Mouse (Mus musculus) ovary, adult 18-20 months (tissue): ENCODE data around the gene Mylk.
"Not testable (repeated sequence)": the region's sequence is repeated elsewhere in the genome, so short reads cannot be mapped to it uniquely, and the experiment has no call there.

ENCODE experiments used
- DNase-seq: peaks from one replicate; pipeline ENCODE4 v3.0.0; 2022; ENCODE audit warnings: low spot score, mixed read lengths

Mylk gene

DNA sequence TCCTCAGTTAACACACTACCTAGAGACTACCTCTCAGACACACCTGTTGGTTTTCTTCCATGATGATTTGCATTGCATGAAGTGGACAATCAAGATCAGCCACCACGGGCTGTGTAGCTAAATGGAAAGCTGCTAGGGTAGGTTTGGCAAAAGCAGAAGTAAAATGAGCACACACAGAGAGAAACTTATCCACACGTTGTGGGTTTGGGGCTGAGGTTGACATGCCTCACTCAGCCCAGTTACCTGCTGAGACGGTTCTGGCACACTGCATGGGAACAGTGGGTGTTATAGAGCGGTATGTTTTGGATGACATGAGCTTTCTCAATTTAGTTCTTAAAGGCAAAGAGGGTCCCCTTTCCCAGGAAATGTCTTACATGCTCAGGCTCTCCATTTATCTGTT is 25.1 kb downstream of the Mylk start:
- DNase-seq: no peak

GRCm38 (mm10) chr16:34772445-34773032 is 27.5 kb downstream of the Mylk start:
- DNase-seq: no peak

- DNase-seq: no peak
Observed at GRCm38 (mm10) chr16:34782442-34782841, 37.4 kb downstream of the Mylk start.

DNA sequence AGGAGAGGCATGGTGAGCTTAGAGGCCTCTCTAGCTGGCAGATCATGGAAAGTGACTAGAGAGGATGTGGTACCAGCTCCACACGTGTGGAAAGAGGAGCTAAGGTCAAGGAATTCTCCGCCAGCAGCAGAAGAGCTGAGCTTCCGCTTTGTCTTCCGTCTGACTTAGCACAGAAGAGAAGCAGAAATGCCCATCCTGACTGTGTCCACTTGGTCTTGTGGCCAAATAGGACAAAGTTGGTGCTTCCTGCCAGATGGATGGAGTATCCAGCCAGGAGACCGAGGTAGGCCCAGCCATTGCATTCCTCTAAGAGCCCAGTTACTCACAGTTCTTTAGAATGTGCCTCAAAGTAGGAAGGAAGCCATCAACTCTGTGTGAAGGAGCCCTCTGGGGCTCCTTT is 38.5 kb downstream of the Mylk start:
- no peak for DNase-seq

- no peak for DNase-seq
Observed at GRCm38 (mm10) chr16:34784675-34785074, 39.7 kb downstream of the Mylk start.

- no peak for DNase-seq
Observed at GRCm38 (mm10) chr16:34792555-34792954, 47.5 kb downstream of the Mylk start.

DNA sequence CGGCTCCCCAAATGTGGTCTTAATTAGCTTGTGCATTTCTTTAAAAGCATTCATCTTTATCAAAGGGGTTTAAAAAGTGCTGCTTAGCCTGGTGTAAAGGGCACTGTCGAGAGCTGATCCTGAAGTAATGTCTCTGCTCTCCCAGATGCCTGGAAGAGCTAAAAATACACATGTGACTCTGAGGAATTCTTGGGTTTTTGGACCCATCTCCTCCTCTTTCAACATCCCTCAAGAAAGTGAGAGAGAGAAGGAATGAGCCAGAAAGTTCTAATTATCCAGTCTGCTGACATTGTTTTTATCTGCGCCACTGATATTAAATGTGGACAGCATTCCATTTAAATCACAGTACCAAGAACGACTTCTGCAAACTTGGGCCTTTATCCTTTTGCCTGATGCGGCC is 48.0 kb downstream of the Mylk start:
- DNase-seq: no peak

GRCm38 (mm10) chr16:34801222-34801621 is 56.2 kb downstream of the Mylk start:
- no peak for DNase-seq

GRCm38 (mm10) chr16:34804286-34805010 is 59.4 kb downstream of the Mylk start:
- no peak for DNase-seq

- no peak for DNase-seq
Observed at GRCm38 (mm10) chr16:34806883-34807767, 62.1 kb downstream of the Mylk start.

DNA sequence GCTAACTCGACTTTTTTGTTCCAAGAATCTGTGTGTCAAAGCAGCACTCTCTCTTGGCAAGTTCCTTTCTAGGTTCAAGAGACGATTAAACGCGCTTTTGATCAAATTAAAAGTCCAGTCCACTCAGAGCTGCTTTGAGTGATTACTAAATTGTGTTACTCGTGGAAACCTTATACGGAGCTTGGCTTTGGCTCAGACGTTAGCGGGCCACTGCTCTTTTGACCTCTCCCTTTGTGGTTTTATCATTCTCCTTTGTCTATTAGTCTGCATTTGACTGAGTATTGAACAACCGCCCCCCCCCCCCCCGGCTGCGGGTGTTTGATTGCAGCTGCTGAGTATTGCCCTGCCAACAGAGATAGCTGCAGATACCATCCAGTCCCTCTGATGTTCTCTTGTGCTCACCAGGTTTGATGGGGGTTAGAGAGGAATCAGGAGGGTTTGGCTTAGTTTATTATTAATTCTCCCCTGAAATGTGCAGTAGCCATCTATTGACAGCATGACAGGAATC is 62.8 kb downstream of the Mylk start:
- DNase-seq: no peak

DNA sequence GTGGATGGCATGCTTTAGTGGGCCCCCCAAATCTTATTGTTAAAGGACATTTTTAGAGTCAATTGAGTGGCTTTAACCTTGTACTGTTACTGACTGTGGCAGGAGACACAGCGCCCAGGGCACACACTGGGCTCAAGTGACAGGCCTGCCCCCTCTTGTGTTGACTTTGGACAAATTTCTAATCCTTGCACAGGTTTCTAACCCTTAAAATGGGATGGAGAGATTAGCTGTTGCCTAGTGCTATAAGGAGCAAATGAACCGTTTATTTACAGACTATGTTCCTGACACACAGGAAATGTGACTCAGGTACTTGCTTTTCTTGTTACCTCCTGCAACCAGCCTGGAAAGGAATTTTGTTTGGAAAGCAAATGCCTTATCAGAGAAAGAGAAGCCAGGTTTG is 67.2 kb downstream of the Mylk start:
- DNase-seq: no peak

GRCm38 (mm10) chr16:34813161-34813560 is 68.2 kb downstream of the Mylk start:
- not testable (repeated sequence) for DNase-seq

DNA sequence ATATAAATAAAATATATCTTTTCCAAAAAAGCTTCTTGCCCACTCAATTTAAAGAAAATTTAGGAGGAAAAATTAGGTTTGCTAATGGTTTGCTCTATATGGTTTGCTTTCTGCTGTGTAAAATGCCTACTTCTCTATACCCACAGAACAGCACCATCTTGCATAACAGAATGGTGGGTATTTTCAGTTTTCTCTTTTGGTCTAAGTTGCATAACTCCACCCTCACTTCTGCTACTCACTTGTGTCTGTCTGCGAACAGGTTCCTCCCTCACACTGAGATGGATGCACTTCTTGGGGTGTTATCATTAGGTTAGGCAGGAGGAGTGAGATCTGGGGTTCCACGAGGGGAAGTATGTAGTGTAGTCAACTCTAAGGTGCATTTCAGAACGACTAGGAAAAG is 68.6 kb downstream of the Mylk start:
- no peak for DNase-seq

DNA sequence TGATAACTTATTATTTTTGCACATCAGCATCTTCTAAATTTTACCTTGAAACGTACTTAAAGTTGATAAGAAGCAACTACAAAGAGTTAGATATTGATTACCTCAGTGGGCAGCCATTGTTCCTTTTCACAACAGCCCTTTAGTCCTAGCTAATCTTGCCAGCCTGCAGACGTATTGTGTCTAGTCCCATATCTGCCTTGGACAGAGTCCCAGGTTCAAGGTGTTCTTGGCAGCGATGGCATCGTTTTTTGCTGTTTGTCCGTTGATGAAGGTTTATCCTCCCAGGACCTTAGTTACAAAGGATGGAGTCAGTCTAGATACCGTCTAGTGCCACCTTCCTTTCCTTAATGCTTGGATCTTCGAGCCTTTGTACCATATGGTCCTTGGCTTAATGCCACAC is 69.6 kb downstream of the Mylk start:
- no peak for DNase-seq

DNA sequence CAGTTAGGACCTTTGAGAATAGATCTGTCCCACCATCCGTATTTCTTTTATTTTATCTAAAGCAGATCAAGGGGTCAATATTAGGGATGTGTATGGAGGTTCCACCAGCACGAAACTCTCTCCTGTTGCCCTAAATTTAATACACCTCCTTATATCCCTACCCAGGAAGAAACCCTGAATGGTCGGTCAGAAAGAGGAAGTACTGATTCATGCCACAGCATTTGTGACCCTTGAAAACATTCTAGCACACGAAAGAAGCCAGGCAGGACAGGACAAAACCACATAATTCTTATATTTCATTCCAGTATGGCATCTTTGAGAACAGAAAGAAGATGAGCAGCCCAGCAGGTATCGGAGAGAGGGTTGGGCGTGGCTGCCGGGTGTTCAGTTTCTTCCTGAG is 71.5 kb downstream of the Mylk start:
- no peak for DNase-seq

- DNase-seq: no peak
Observed at GRCm38 (mm10) chr16:34825111-34825744, 80.2 kb downstream of the Mylk start.

DNA sequence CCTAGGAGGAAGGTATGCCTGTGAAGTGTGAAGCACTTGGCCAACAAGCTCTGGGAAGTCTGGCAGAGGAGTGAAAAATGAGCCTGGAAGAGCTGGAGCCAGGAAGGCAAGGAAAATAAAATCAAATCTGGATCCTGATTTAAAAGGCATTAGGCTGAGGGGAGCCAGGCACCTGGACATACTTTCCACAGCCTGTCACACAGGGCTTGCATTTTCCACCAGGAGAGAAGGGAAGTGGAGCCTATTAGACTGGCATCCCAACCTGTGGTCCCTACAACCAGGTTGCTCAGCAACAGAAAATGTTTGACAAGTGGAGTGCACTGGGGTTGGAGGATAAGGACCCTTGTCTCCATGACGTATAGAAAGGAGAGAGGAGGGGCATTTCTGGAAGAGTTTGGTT is 89.5 kb downstream of the Mylk start:
- DNase-seq: no peak

GRCm38 (mm10) chr16:34839004-34839703 is 94.1 kb downstream of the Mylk start:
- no peak for DNase-seq

- DNase-seq: no peak
Observed at GRCm38 (mm10) chr16:34839704-34840331, 94.8 kb downstream of the Mylk start.

GRCm38 (mm10) chr16:34844783-34845182 is 99.8 kb downstream of the Mylk start:
- no peak for DNase-seq
